Mouse (Mus musculus): ENCODE results near the gene 1700020N01Rik. TPM values are rescaled to one million over a fixed set of nuclear protein-coding genes. Genes with fewer than 3 reads are reported as not detected.

Gene 1700020N01Rik
- not detected in 4 replicates for total RNA-seq (2023; ENCODE audit: inconsistent age)

DNA sequence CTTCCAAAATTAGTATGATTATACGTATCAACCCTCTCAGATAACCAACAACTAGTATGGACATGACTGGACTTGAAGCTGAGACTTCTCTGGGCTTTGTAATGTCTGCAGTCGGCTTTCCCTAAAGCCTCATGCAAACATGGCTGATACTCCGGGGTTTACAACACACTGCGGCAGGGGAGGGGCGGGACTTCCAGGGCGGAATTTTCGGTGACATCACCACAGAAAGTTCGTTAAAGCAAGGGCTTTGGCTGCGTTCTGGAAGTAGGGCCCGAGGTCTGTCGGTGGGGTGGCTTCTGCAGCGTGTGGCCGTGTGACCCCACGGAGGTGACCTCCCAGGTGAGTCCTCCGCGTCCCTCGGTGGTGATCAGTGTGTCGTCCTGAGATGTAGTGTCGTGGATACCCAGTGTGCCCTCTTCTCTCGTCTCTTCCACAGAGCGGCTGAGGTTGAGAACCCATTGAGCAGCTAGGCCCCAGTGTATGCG lies at the start of gene 1700020N01Rik:
Gene 1700020N01Rik (plus strand): TSS at position 250 of the 485 bp plus-strand sequence.

Other genes with a start within 250 kb of the 1700020N01Rik start
- 0.22 to 0.51 TPM (median 0.36 TPM) in 4 replicates for gene Aldh8a1, start 215.9 kb upstream of the 1700020N01Rik start, total RNA-seq (2023; ENCODE audit: inconsistent age)

Data from B cell, adult (primary cell).